Mouse (Mus musculus) megakaryocyte, embryonic 14.5 days (primary cell): Measurements from ENCODE around the gene Plvap. TPM values are rescaled to one million over a fixed set of nuclear protein-coding genes. Genes with fewer than 3 reads are reported as not detected.

Experiments used
- H3K27me3 ChIP-seq: replicated peaks from 2 replicates; pipeline ENCODE3; 2012; ENCODE audit warnings: inconsistent platforms
- H3K36me3 ChIP-seq: replicated peaks from 2 replicates; pipeline ENCODE3; 2012; ENCODE audit warnings: low read length, inconsistent platforms, mixed read lengths
- H3K4me1 ChIP-seq: 2 replicates; pipeline ENCODE4 v1.6.1; 2012; ENCODE audit warnings: inconsistent platforms
- H3K4me3 ChIP-seq: replicated peaks from 2 replicates; pipeline ENCODE3; 2012; ENCODE audit warnings: moderate library complexity, mild to moderate bottlenecking, inconsistent platforms
- H3K9me3 ChIP-seq: 2 replicates; pipeline ENCODE4 v1.6.1; 2012; ENCODE audit warnings: inconsistent platforms
- FLI1 ChIP-seq: IDR thresholded peaks from 2 replicates; pipeline ENCODE4 v1.6.1; 2012; ENCODE audit warnings: low read length, inconsistent platforms, mixed read lengths
- GATA1 ChIP-seq: IDR thresholded peaks from 3 replicates; pipeline ENCODE4 v1.6.1; 2012; ENCODE audit warnings: mixed read lengths, low read length, inconsistent platforms, borderline replicate concordance
- polyA plus RNA-seq: library from polyadenylated mRNA; stranded (reverse); fragments of >175 nt; gene quantifications from 2 replicates; pipeline ENCODE4 v1.2.3, GENCODE M21; 2012; ENCODE audit warnings: low replicate concordance; ENCODE audit not compliant: insufficient read depth

The Plvap gene
- polyA plus RNA-seq, 1 experiment, result 4.0 TPM

DNA sequence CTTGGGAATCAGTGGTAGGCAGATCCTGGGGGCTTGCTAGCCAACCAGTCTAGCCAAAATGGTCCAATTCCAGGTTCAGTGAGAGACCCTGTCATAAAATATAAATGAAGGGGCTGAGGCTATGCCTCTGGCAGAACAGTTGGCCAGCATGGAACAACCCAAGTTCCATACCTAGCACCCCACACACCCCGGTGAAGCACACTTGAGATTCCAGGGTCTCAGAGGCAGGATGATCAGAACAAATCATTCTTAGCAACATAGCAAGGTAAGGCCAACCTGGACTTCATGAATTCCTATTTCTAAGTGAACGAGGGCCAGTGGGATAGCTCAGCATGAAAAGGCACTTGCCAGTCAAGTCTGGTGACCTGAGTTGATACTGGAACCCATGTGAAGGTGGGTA lies 44.4 kb downstream of the Plvap start:
- TF ChIP-seq FLI1, result no peak
- no peak for TF ChIP-seq GATA1
- Histone ChIP-seq H3K36me3 (peaks cover 39% of the 10 kb centered on the region), H3K4me1 (peaks cover 69% of the 10 kb centered on the region)

DNA sequence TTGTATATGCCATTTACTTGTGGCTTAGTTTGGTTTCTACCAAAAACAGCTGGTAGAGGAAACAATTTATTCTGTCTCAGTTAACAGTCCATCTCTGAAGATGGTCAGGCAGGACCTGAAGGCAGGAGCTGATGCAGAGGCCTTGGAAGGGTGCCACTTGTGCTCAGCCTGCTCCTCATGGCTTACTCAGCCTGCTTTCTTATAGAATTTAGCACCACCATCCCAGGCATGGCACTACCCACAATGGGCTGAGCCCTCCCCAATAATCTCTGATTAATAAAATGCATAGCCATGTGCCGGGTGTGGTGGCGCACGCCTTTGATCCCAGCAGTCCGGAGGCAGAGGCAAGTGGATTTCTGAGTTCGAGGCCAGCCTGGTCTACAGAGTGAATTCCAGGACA lies 45.4 kb downstream of the Plvap start:
- Histone ChIP-seq H3K9me3 (no peaks in the 10 kb centered on the region), H3K27me3 (no peaks in the 10 kb centered on the region), H3K4me3 (no peak overlapping the region), H3K36me3 (peaks cover 37% of the 10 kb centered on the region), H3K4me1 (peaks cover 62% of the 10 kb centered on the region)
- TF ChIP-seq GATA1 (no peak), FLI1 (no peak)

More for the DNA sequence above, 44.4 kb downstream of the Plvap start:
- Histone ChIP-seq H3K4me3 (no peak overlapping the region), H3K9me3 (no peaks in the 10 kb centered on the region), H3K27me3 (no peaks in the 10 kb centered on the region)

GRCm38 (mm10) chr8:71465733-71466132 lies 45.8 kb downstream of the Plvap start:
- peaks cover 37% of the 10 kb centered on the region for H3K36me3 ChIP-seq
- H3K9me3 ChIP-seq, result no peaks in the 10 kb centered on the region
- H3K4me1 ChIP-seq, result peaks cover 60% of the 10 kb centered on the region
- peak overlapping the region; percentile 96 for H3K4me3 ChIP-seq
- TF ChIP-seq GATA1 (no peak), FLI1 (no peak)
- no peaks in the 10 kb centered on the region for H3K27me3 ChIP-seq

DNA sequence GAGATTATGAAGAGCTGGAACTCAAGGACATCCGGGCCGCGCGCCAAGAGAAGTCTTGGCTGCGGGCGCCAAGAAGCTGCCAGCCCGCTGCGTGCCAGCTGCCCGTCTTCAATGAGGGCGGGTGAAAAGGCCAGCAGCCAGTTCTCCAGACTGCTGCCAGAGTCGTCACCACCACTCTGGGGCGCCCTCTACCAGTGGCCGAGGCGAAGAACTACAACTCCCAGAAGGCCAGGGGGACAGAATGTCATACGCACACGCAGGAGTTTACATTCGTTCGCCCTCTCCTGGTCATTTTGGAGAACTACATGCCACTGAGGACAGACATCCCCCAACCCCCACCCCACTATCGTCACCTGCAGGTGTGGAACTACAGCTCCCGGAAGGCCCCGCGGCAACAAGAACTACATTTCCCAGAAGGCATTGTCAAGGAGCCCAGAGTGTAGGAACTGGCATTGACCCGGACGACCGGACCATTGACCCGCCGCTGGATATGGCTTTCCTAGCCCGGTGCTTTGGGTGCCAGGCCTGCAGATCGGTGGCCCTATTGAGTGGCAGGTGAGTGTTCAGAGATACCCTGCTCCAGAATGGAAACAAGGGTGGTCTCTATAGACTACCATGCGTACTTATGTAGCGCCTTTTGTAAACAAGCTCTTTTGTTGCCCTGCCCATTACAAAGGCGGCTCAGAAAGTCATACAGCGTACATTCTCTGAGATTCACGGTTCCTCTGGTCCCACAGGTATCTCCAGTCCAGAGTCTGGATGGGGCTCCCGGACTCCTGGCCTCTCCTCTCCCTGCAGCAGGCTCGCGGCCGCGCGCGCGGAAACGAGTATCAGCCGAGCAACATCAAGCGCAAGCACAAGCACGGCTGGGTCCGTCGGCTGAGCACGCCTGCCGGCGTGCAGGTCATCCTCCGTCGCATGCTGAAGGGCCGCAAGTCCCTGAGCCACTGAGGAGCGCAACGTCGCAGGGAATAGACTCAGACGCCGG lies 46.7 kb downstream of the Plvap start, which contains the start of gene Mrpl34:
TSS of gene Mrpl34 (plus strand) at position 447 of the 988 bp plus-strand sequence.
- Histone ChIP-seq H3K4me1 (peaks cover 51% of the 10 kb centered on the region), H3K9me3 (no peaks in the 10 kb centered on the region)
- no peak for TF ChIP-seq FLI1
- no peak for TF ChIP-seq GATA1

DNA sequence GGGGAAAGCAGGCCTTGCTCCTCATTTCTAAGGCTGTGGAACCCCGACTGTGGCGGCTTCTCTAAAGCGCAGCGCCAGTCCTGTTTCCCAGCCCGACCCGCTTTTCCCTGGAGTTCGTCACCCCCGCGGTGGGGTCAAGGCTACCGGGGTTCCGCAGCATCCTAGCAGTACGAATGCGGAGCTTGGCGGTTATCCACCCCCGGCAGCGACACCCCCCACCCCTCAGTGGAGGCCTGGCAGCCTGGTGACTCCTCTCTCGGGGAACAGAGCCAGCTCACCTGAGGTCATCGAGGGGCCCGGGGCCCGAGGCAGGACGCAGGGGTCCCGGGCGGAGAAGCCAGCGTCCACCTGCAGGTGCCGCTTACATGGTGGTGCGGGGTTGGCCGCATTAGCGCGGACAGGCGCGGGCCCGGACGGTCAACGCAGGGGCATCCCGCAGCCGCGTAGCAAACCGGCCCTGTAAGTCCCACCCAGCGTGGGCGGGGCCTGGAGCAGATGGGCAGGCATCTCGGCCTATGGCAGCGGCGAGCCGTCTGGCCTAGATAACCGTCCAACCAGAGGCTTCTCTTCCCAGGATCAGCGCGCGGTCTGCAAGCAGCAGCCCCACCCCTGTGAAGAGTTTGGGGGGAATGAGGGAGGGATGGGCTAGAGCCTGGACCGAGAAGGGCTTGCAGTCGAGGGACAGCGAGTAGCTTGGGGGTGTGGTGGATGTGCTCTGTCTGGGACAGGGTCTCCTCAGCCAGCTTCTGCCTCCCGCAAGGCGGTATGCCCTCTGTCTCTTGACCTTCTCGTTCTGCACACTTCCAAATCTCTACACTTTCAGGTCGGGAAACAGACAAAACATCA lies 48.1 kb downstream of the Plvap start, which contains the start of gene Abhd8:
TSS of gene Abhd8 (minus strand) at position 468 of the 846 bp plus-strand sequence.
- Histone ChIP-seq H3K4me1 (peaks cover 48% of the 10 kb centered on the region), H3K4me3 (peak within 1 kb of the TSS; percentile 96), H3K36me3 (peaks cover 47% of the 10 kb centered on the region), H3K27me3 (no peaks in the 10 kb centered on the region), H3K9me3 (no peaks in the 10 kb centered on the region)
- TF ChIP-seq FLI1, result no peak
- TF ChIP-seq GATA1, result 0 out of 3 replicates have a peak, but pooled peaks have one; percentile 35

More for the DNA sequence above, 46.7 kb downstream of the Plvap start, which contains the start of gene Mrpl34:
- H3K27me3 ChIP-seq, result no peaks in the 10 kb centered on the region
- H3K36me3 ChIP-seq, result peaks cover 35% of the 10 kb centered on the region
- peak within 1 kb of the TSS; percentile 96 for H3K4me3 ChIP-seq

DNA sequence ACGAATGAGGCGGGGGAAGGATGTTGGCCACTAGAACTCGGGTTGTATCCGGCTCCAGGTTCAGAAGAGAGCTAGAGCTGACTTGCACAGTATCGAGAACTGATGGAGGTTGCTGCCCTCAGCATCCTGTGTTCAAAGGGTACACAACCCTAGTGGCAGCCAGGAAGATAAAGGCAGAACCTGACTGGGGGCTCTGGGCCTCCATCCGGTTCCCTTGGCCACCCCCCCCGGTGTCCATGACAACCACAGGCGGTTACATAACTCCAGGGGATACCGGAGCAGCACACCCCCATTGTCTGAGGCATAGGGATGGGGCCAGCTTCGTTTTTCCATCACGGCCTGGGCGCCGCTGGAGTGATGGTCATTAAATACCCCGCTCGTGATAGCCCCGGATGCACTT lies 48.8 kb downstream of the Plvap start:
- peaks cover 4% of the 10 kb centered on the region for H3K27me3 ChIP-seq
- H3K4me1 ChIP-seq, result peaks cover 52% of the 10 kb centered on the region
- no peaks in the 10 kb centered on the region for H3K9me3 ChIP-seq
- TF ChIP-seq GATA1 (no peak), FLI1 (no peak)
- H3K36me3 ChIP-seq, result peaks cover 53% of the 10 kb centered on the region
- H3K4me3 ChIP-seq, result peak overlapping the region; percentile 96

- Histone ChIP-seq H3K9me3 (no peaks in the 10 kb centered on the region), H3K4me1 (peaks cover 58% of the 10 kb centered on the region), H3K36me3 (peaks cover 54% of the 10 kb centered on the region), H3K4me3 (peak overlapping the region; percentile 96), H3K27me3 (peaks cover 4% of the 10 kb centered on the region)
- TF ChIP-seq FLI1, result no peak
These were observed 49.4 kb downstream of the Plvap start for GRCm38 (mm10) chr8:71462191-71462590.

DNA sequence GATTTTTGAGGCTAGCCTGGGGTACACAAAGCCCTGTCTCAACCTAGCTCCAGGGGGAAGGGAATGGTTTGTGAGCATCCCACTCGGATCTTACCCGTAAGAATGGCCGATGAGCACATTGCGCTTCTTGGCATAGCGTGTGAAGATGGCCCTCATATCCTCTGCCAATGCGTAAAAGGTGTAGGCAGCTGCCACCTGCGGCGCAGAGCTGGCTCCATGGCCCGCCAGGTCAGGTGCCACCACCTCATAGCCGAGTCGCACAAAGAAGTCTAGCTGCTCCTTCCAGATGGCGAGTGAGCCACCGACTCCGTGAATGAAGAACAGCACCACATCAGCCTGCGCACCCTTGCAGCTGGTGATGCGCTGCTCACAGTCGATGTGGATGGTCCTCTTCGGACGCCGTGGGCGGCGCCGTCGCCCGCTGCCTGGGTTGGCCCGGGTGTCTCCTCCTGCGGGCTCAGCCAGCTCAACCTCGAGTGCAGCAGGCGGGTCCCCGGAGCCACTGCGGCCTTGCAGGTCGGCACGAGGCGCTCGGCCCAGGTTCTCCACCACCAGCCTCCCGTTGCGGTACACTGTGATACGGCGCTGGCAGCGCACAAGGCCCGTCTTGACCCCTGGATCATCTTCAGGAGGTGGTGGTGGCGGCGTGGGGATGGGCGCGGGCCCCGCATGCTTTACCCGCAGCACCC lies 50.3 kb downstream of the Plvap start:
- TF ChIP-seq FLI1 (no peak), GATA1 (no peak)
- no peak overlapping the region for H3K4me3 ChIP-seq
- H3K9me3 ChIP-seq, result no peaks in the 10 kb centered on the region
- peaks cover 64% of the 10 kb centered on the region for H3K4me1 ChIP-seq
- H3K36me3 ChIP-seq, result peaks cover 51% of the 10 kb centered on the region
- peaks cover 4% of the 10 kb centered on the region for H3K27me3 ChIP-seq

DNA sequence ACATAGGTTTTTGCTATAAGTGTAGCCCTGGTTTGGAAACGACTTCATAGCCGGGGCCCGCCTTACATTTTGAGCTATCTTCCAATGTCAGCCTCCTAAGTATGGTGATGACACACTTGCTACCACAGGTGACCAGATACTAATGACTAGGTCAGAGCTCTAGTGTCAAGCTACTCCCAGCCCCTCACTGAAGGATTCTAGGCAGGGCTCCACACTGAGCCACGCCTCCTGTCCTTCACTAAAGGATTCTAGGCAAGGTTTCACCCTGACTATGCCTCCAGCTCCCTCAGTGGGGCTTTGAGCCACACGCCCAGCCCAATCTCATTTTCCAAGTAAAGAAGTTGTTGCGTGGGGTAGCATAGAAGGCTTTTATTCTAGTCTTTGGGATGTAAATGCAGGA lies 50.8 kb downstream of the Plvap start:
- no peak for TF ChIP-seq FLI1
- TF ChIP-seq GATA1, result no peak
- no peaks in the 10 kb centered on the region for H3K9me3 ChIP-seq
- H3K36me3 ChIP-seq, result peaks cover 45% of the 10 kb centered on the region

More for the DNA sequence above, 50.8 kb downstream of the Plvap start:
- H3K4me1 ChIP-seq, result peaks cover 58% of the 10 kb centered on the region
- no peak overlapping the region for H3K4me3 ChIP-seq
- peaks cover 9% of the 10 kb centered on the region for H3K27me3 ChIP-seq
